Mouse (Mus musculus): ENCODE data around the gene Rps6kc1.

Rps6kc1 gene

GRCm38 (mm10) chr1:190901082-190901481, 10.5 kb downstream of the Rps6kc1 start:
- DNase-seq (ENCODE audit: low read depth, low spot score), result no peak

- DNase-seq (ENCODE audit: low read depth, low spot score), result no peak
Observed at GRCm38 (mm10) chr1:190898899-190899575, 12.5 kb downstream of the Rps6kc1 start.

- no peak for DNase-seq (ENCODE audit: low read depth, low spot score)
Observed at GRCm38 (mm10) chr1:190898186-190898585, 13.4 kb downstream of the Rps6kc1 start.

GRCm38 (mm10) chr1:190893559-190894167, 17.9 kb downstream of the Rps6kc1 start:
- DNase-seq (ENCODE audit: low read depth, low spot score), result no peak

- no peak for DNase-seq (ENCODE audit: low read depth, low spot score)
Observed at GRCm38 (mm10) chr1:190888646-190889045, 22.9 kb downstream of the Rps6kc1 start.

GRCm38 (mm10) chr1:190888031-190888430, 23.5 kb downstream of the Rps6kc1 start:
- DNase-seq (ENCODE audit: low read depth, low spot score), result no peak

- DNase-seq (ENCODE audit: low read depth, low spot score), result no peak
Observed at GRCm38 (mm10) chr1:190886014-190886413, 25.6 kb downstream of the Rps6kc1 start.

- DNase-seq (ENCODE audit: low read depth, low spot score), result peak; percentile 75
Observed at GRCm38 (mm10) chr1:190881422-190881821, 30.1 kb downstream of the Rps6kc1 start.

- no peak for DNase-seq (ENCODE audit: low read depth, low spot score)
Observed at GRCm38 (mm10) chr1:190880638-190881037, 30.9 kb downstream of the Rps6kc1 start.

- DNase-seq (ENCODE audit: low read depth, low spot score), result no peak
Observed at GRCm38 (mm10) chr1:190875751-190876150, 35.8 kb downstream of the Rps6kc1 start.

GRCm38 (mm10) chr1:190875089-190875488, 36.5 kb downstream of the Rps6kc1 start:
- no peak for DNase-seq (ENCODE audit: low read depth, low spot score)

- DNase-seq (ENCODE audit: low read depth, low spot score), result no peak
Observed at GRCm38 (mm10) chr1:190871068-190871467, 40.5 kb downstream of the Rps6kc1 start.

GRCm38 (mm10) chr1:190869996-190870395, 41.6 kb downstream of the Rps6kc1 start:
- no peak for DNase-seq (ENCODE audit: low read depth, low spot score)

GRCm38 (mm10) chr1:190868790-190869189, 42.8 kb downstream of the Rps6kc1 start:
- DNase-seq (ENCODE audit: low read depth, low spot score), result peak; percentile 14

GRCm38 (mm10) chr1:190861626-190862025, 49.9 kb downstream of the Rps6kc1 start:
- no peak for DNase-seq (ENCODE audit: low read depth, low spot score)

- DNase-seq (ENCODE audit: low read depth, low spot score), result no peak
Observed at GRCm38 (mm10) chr1:190854465-190854864, 57.1 kb downstream of the Rps6kc1 start.

GRCm38 (mm10) chr1:190849162-190849865, 62.3 kb downstream of the Rps6kc1 start:
- DNase-seq (ENCODE audit: low read depth, low spot score), result no peak

GRCm38 (mm10) chr1:190848676-190849075, 62.9 kb downstream of the Rps6kc1 start:
- no peak for DNase-seq (ENCODE audit: low read depth, low spot score)

- DNase-seq (ENCODE audit: low read depth, low spot score), result no peak
Observed at GRCm38 (mm10) chr1:190846956-190847355, 64.6 kb downstream of the Rps6kc1 start.

- DNase-seq (ENCODE audit: low read depth, low spot score), result no peak
Observed at GRCm38 (mm10) chr1:190846074-190846730, 65.4 kb downstream of the Rps6kc1 start.

GRCm38 (mm10) chr1:190845419-190845818, 66.2 kb downstream of the Rps6kc1 start:
- no peak for DNase-seq (ENCODE audit: low read depth, low spot score)

GRCm38 (mm10) chr1:190844356-190844755, 67.2 kb downstream of the Rps6kc1 start:
- no peak for DNase-seq (ENCODE audit: low read depth, low spot score)
